Comparison of ENCODE assay signal across 28 mouse cellular contexts in the genomic region with DNA sequence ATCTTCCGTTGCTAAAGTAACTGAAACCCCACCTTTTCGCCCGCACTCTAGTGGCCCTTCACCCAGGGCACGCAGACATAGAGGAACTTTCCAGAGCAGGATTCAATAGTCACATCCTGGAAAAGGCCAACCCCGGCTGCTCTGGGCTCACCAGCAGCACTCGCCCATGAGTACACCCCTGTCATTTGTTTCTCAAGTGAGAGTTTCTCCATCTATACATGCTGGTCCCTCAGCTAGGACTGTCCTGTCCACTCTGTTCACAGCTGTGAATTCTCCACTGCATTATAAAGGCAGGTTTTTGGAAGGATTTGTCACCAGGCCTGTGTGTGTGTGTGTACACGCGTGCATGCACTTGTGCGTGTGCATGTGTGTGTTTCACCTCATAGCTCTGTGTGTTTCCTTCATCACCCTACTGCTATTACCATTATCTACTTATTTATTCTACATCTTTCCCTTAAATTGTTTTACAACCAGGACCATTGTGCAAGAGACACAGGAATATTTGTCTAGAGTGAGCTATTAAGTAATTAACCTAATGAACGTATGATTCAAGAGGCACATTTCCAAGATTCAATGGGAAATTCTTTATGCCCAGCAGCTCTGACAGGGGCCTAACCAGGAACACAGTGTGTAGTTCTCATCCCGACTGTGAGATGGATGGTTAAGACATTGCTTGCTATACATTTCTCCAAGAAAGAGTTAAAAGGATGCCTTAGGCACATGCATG. TPM values are rescaled to one million over a fixed set of nuclear protein-coding genes. Genes with fewer than 3 reads are reported as not detected.
DNase-seq lines count a peak whose midpoint lies in the region; ATAC-seq and TF ChIP-seq lines count a peak whose summit lies in the region.
"Had no signal": no experiment of that assay in that cellular context is flagged by ENCODE, and none has a peak within 500 bp of the region (broad histone marks: within the 10 kb centered on the region; RNA-seq: fewer than 3 reads in every experiment).

No protein-coding gene starts in this region.

- H3K9ac ChIP-seq in limb, embryonic 11.5 days (ENCODE audit: low read length), result no peak overlapping the region
- H3K9ac ChIP-seq in intestine, embryonic 15.5 days, result no peak overlapping the region
- no peak overlapping the region for H3K9ac ChIP-seq in intestine, postnatal 0 days (ENCODE audit: low read depth, low read length)
- H3K9ac ChIP-seq in forebrain, embryonic 16.5 days (replicated peaks; ENCODE audit: low read depth, low read length), result no peak overlapping the region
- H3K9ac ChIP-seq: embryonic facial prominence, embryonic 12.5 days; forebrain, embryonic 12.5 days; forebrain, embryonic 15.5 days; heart, embryonic 12.5 days; heart, embryonic 15.5 days; hindbrain, embryonic 14.5 days had no signal

- no peaks in the 10 kb centered on the region for H3K27me3 ChIP-seq in limb, embryonic 11.5 days (ENCODE audit: control insufficient read depth, insufficient read depth, low read length)
- no peaks in the 10 kb centered on the region for H3K27me3 ChIP-seq in limb, embryonic 10.5 days (ENCODE audit: low read depth, poor library complexity, severe bottlenecking)
- no peaks in the 10 kb centered on the region for H3K27me3 ChIP-seq in intestine, embryonic 15.5 days (replicated peaks)
- no peaks in the 10 kb centered on the region for H3K27me3 ChIP-seq in intestine, postnatal 0 days (replicated peaks; ENCODE audit: control insufficient read depth, insufficient read depth, low read length)
- H3K27me3 ChIP-seq in forebrain, embryonic 16.5 days (replicated peaks; ENCODE audit: control insufficient read depth, insufficient read depth, low read length), result no peaks in the 10 kb centered on the region
- H3K27me3 ChIP-seq: CH12.LX; embryonic facial prominence, embryonic 12.5 days; forebrain, embryonic 12.5 days; forebrain, embryonic 15.5 days; heart, embryonic 12.5 days; heart, embryonic 15.5 days; Patski had no signal

- H3K9me3 ChIP-seq in limb, embryonic 11.5 days (ENCODE audit: control insufficient read depth, low read length), result no peaks in the 10 kb centered on the region
- H3K9me3 ChIP-seq in limb, embryonic 10.5 days (replicated peaks), result no peaks in the 10 kb centered on the region
- H3K9me3 ChIP-seq in intestine, embryonic 15.5 days, result no peaks in the 10 kb centered on the region
- H3K9me3 ChIP-seq in intestine, postnatal 0 days (ENCODE audit: control insufficient read depth), result no peaks in the 10 kb centered on the region
- H3K9me3 ChIP-seq in forebrain, embryonic 16.5 days (ENCODE audit: control insufficient read depth, low read length), result no peaks in the 10 kb centered on the region
- H3K9me3 ChIP-seq: embryonic facial prominence, embryonic 12.5 days; forebrain, embryonic 12.5 days; forebrain, embryonic 15.5 days; G1E; heart, embryonic 12.5 days; heart, embryonic 15.5 days had no signal

- no peaks in the 10 kb centered on the region for H3K4me1 ChIP-seq in limb, embryonic 11.5 days (ENCODE audit: control insufficient read depth, insufficient read depth, low read length)
- H3K4me1 ChIP-seq in limb, embryonic 10.5 days, result peaks cover 7% of the 10 kb centered on the region
- H3K4me1 ChIP-seq in intestine, embryonic 15.5 days (replicated peaks), result no peaks in the 10 kb centered on the region
- no peaks in the 10 kb centered on the region; the same call in 1 of the 2 replicates for H3K4me1 ChIP-seq in intestine, postnatal 0 days (replicated peaks; ENCODE audit: control insufficient read depth, insufficient read depth, low read length)
- H3K4me1 ChIP-seq in forebrain, embryonic 16.5 days (replicated peaks; ENCODE audit: control insufficient read depth, insufficient read depth, low read length), result no peaks in the 10 kb centered on the region
- H3K4me1 ChIP-seq: embryonic facial prominence, embryonic 12.5 days; forebrain, embryonic 12.5 days; forebrain, embryonic 15.5 days; heart, embryonic 12.5 days; heart, embryonic 15.5 days had no signal

- H3K4me3 ChIP-seq in limb, embryonic 11.5 days (ENCODE audit: low read depth, low read length), result no peak overlapping the region
- no peak overlapping the region for H3K4me3 ChIP-seq in limb, embryonic 10.5 days
- no peak overlapping the region for H3K4me3 ChIP-seq in intestine, embryonic 15.5 days (replicated peaks)
- H3K4me3 ChIP-seq in intestine, postnatal 0 days (ENCODE audit: low read depth, low read length), result no peak overlapping the region
- H3K4me3 ChIP-seq in forebrain, embryonic 16.5 days (replicated peaks; ENCODE audit: low read length), result no peak overlapping the region
- H3K4me3 ChIP-seq: embryonic facial prominence, embryonic 12.5 days; erythroblast, embryonic 14.5 days; forebrain, embryonic 12.5 days; forebrain, embryonic 15.5 days; gastrocnemius, adult 2 months; heart, embryonic 12.5 days; heart, embryonic 15.5 days had no signal

- WGBS in limb, embryonic 11.5 days, result 90% methylated on average over 11 of the region's 11 CpGs
- 90% methylated on average over 11 of the region's 11 CpGs for WGBS in limb, embryonic 10.5 days
- 80% methylated on average over 11 of the region's 11 CpGs for WGBS in intestine, embryonic 15.5 days
- WGBS in intestine, postnatal 0 days, result 57% methylated on average over 11 of the region's 11 CpGs
- 88% methylated on average over 11 of the region's 11 CpGs for WGBS in forebrain, embryonic 16.5 days

- no peak for TF ChIP-seq CTCF in intestine, postnatal 0 days (IDR thresholded peaks at IDR 0.05; ENCODE audit: low read depth)

- H3K36me3 ChIP-seq in limb, embryonic 11.5 days (ENCODE audit: control insufficient read depth, insufficient read depth, low read length), result no peaks in the 10 kb centered on the region
- H3K36me3 ChIP-seq in limb, embryonic 10.5 days, result 0 out of 2 replicates have a peak, but pooled peaks cover 7% of the 10 kb centered on the region
- peaks cover 3% of the 10 kb centered on the region; the same call in 1 of the 2 replicates for H3K36me3 ChIP-seq in intestine, embryonic 15.5 days
- H3K36me3 ChIP-seq in intestine, postnatal 0 days (ENCODE audit: control insufficient read depth, insufficient read depth), result 0 out of 2 replicates have a peak, but pooled peaks cover 6% of the 10 kb centered on the region
- H3K36me3 ChIP-seq in forebrain, embryonic 16.5 days (ENCODE audit: control insufficient read depth, insufficient read depth), result no peaks in the 10 kb centered on the region
- H3K36me3 ChIP-seq: forebrain, embryonic 15.5 days; G1E; heart, embryonic 15.5 days had no signal

- peak; percentile 77 for DNase-seq in heart, adult 11 months
- DNase-seq in heart, postnatal 4 days, result no peak
- no peak for DNase-seq in limb, embryonic 11.5 days (ENCODE audit: low spot score)
- no peak for DNase-seq in limb, embryonic 10.5 days (ENCODE audit: low spot score)
- DNase-seq: adrenal gland, postnatal 10 days; adrenal gland, postnatal 36 days; B cell, adult 2 months; cerebellum, adult 18-20 months; cerebellum, adult 9-10 months; cerebellum, postnatal 14 days; gastrocnemius, adult 2 months; gastrocnemius, postnatal 14 days; heart, adult 18-20 months; heart, postnatal 10 days; heart, postnatal 36 days had no signal

- 0 out of 2 replicates have a peak, but pooled peaks have one; percentile 17 for ATAC-seq in limb, embryonic 11.5 days (ENCODE audit: insufficient number of reproducible peaks, low FRiP score, low TSS enrichment, low read depth)
- peak; percentile 74 for ATAC-seq in intestine, embryonic 15.5 days
- ATAC-seq in intestine, postnatal 0 days, result peak; percentile 61; the same call in 1 of the 2 replicates
- ATAC-seq in forebrain, embryonic 16.5 days, result no peak
- ATAC-seq: forebrain, embryonic 15.5 days; Patski had no signal

- no peak overlapping the region for H3K4me2 ChIP-seq in limb, embryonic 11.5 days (ENCODE audit: low read depth, severe bottlenecking)
- H3K4me2 ChIP-seq in intestine, embryonic 15.5 days (replicated peaks), result no peak overlapping the region
- H3K4me2 ChIP-seq in intestine, postnatal 0 days (replicated peaks; ENCODE audit: low read depth), result no peak overlapping the region
- H3K4me2 ChIP-seq in forebrain, embryonic 16.5 days (ENCODE audit: low read length), result no peak overlapping the region
- H3K4me2 ChIP-seq: embryonic facial prominence, embryonic 12.5 days; forebrain, embryonic 12.5 days; forebrain, embryonic 15.5 days; heart, embryonic 12.5 days; heart, embryonic 15.5 days; hindbrain, embryonic 14.5 days had no signal

- H3K27ac ChIP-seq in limb, embryonic 11.5 days (replicated peaks; ENCODE audit: low read depth, low read length), result no peak overlapping the region
- H3K27ac ChIP-seq in limb, embryonic 10.5 days, result no peak overlapping the region
- no peak overlapping the region for H3K27ac ChIP-seq in intestine, embryonic 15.5 days
- H3K27ac ChIP-seq in intestine, postnatal 0 days (ENCODE audit: low read depth, low read length), result no peak overlapping the region
- H3K27ac ChIP-seq in forebrain, embryonic 16.5 days (ENCODE audit: low read length), result no peak overlapping the region
- H3K27ac ChIP-seq: embryonic facial prominence, embryonic 12.5 days; forebrain, embryonic 12.5 days; forebrain, embryonic 15.5 days; gastrocnemius, adult 2 months; heart, embryonic 15.5 days; hindbrain, embryonic 14.5 days had no signal

RNA-seq across cellular contexts. Expression of a gene that starts 45.8 kb away (rescaled TPM):
- total RNA-seq in heart, postnatal 4 days (2021), result 10 to 100 TPM; 13.2 to 14.6 TPM
- polyA plus RNA-seq in limb, embryonic 11.5 days (2014; fragmentation: Nextera tagmentation; extraction: Ambion mirVana), result 8.5 and 8.6 TPM in 2 replicates
- polyA plus RNA-seq in limb, embryonic 10.5 days (2016; fragmentation: Nextera tagmentation; extraction: Ambion mirVana), result 5.1 and 6.1 TPM in 2 replicates
- 6.4 and 6.9 TPM in 2 replicates for polyA plus RNA-seq in intestine, embryonic 15.5 days (2015; fragmentation: Nextera tagmentation; extraction: Ambion mirVana)
- polyA plus RNA-seq in intestine, postnatal 0 days (2015; fragmentation: Nextera tagmentation; extraction: Ambion mirVana), result 4.2 and 4.3 TPM in 2 replicates
- 2.0 and 2.3 TPM in 2 replicates for polyA plus RNA-seq in forebrain, embryonic 16.5 days (2015; fragmentation: Nextera tagmentation; extraction: Ambion mirVana)
- polyA plus RNA-seq: erythroblast, embryonic 14.5 days had no signal
